ENCODE assay signal across 8 mouse cellular contexts in genomic region chr2:91194624-91195332, GRCm38 (mm10). TPM values are rescaled to one million over a fixed set of nuclear protein-coding genes. Genes with fewer than 3 reads are reported as not detected.
A peak's percentile ranks its signal among the peaks of the same experiment; 100 is the strongest.
DNase-seq lines count a peak whose midpoint lies in the region; ATAC-seq and TF ChIP-seq lines count a peak whose summit lies in the region.

No protein-coding gene starts in this region.

- TF ChIP-seq CTCF in left cerebral cortex, adult 2 months (IDR thresholded peaks at IDR 0.05): peak; percentile 63

- intact Hi-C loops in left cerebral cortex, adult 2 months (cut with DNase I): no loop called here

- H3K4me1 ChIP-seq in hindbrain, embryonic 12.5 days: peaks cover 10% of the 10 kb centered on the region
- peaks cover 12% of the 10 kb centered on the region for H3K4me1 ChIP-seq in limb, embryonic 15.5 days
- H3K4me1 ChIP-seq in midbrain, embryonic 15.5 days: no peaks in the 10 kb centered on the region; the same call in 1 of the 2 replicates

- peak overlapping the region; percentile 61 for H3K4me2 ChIP-seq in hindbrain, embryonic 12.5 days (replicated peaks)
- peak overlapping the region; percentile 77 for H3K4me2 ChIP-seq in limb, embryonic 15.5 days
- peak overlapping the region; percentile 48 for H3K4me2 ChIP-seq in midbrain, embryonic 15.5 days

- ATAC-seq in hindbrain, embryonic 12.5 days (ENCODE audit: low FRiP score): peak; percentile 83
- ATAC-seq in limb, embryonic 15.5 days (ENCODE audit: insufficient number of reproducible peaks, low FRiP score, low TSS enrichment, low read depth): peak; percentile 75; the same call in 1 of the 2 replicates
- ATAC-seq in midbrain, embryonic 15.5 days (replicated peaks): peak; percentile 84

- H3K4me3 ChIP-seq in left cerebral cortex, adult 2 months: peak overlapping the region; percentile 35
- H3K4me3 ChIP-seq in hindbrain, embryonic 12.5 days: peak overlapping the region; percentile 31
- peak overlapping the region; percentile 39 for H3K4me3 ChIP-seq in limb, embryonic 15.5 days
- H3K4me3 ChIP-seq in midbrain, embryonic 15.5 days: peak overlapping the region; percentile 19

- no peaks in the 10 kb centered on the region for H3K36me3 ChIP-seq in hindbrain, embryonic 12.5 days
- no peaks in the 10 kb centered on the region for H3K36me3 ChIP-seq in limb, embryonic 15.5 days
- H3K36me3 ChIP-seq in midbrain, embryonic 15.5 days (replicated peaks): no peaks in the 10 kb centered on the region

- H3K27ac ChIP-seq in left cerebral cortex, adult 2 months: peak overlapping the region; percentile 45
- H3K27ac ChIP-seq in hindbrain, embryonic 12.5 days: no peak overlapping the region
- no peak overlapping the region for H3K27ac ChIP-seq in limb, embryonic 15.5 days
- H3K27ac ChIP-seq in midbrain, embryonic 15.5 days: no peak overlapping the region

- no peaks in the 10 kb centered on the region for H3K9me3 ChIP-seq in hindbrain, embryonic 12.5 days (replicated peaks)
- no peaks in the 10 kb centered on the region for H3K9me3 ChIP-seq in limb, embryonic 15.5 days
- H3K9me3 ChIP-seq in midbrain, embryonic 15.5 days: no peaks in the 10 kb centered on the region

- peaks cover 4% of the 10 kb centered on the region; the same call in 1 of the 2 replicates for H3K27me3 ChIP-seq in hindbrain, embryonic 12.5 days
- H3K27me3 ChIP-seq in limb, embryonic 15.5 days: 0 out of 2 replicates have a peak, but pooled peaks cover 3% of the 10 kb centered on the region
- no peaks in the 10 kb centered on the region for H3K27me3 ChIP-seq in midbrain, embryonic 15.5 days (replicated peaks)

- peak overlapping the region; percentile 56 for H3K9ac ChIP-seq in hindbrain, embryonic 12.5 days
- peak overlapping the region; percentile 26; the same call in 1 of the 2 replicates for H3K9ac ChIP-seq in limb, embryonic 15.5 days
- peak overlapping the region; percentile 19; the same call in 1 of the 2 replicates for H3K9ac ChIP-seq in midbrain, embryonic 15.5 days

- WGBS in hindbrain, embryonic 12.5 days: under 1% methylated on average over 27 of the region's 27 CpGs
- under 1% methylated on average over 27 of the region's 27 CpGs for WGBS in limb, embryonic 15.5 days
- under 1% methylated on average over 27 of the region's 27 CpGs for WGBS in midbrain, embryonic 15.5 days

- peak in 1 of 2 experiments; percentile 38 for DNase-seq in left cerebral cortex, adult 2 months (ENCODE audit: extremely low spot score in 1 of 2, low spot score in 2 of 2)
- no peak for DNase-seq in left cerebral cortex, adult 8-10 months (ENCODE audit: low spot score in 2 of 2)
- DNase-seq in cerebellum, adult 8-10 months: peak; percentile 68
- DNase-seq in forelimb bud, embryonic 11.5 days (ENCODE audit: low read depth, low spot score): peak; percentile 63
- DNase-seq in testis, postnatal 10 days (ENCODE audit: low spot score): peak; percentile 78

RNA-seq across cellular contexts. Expression of gene Nr1h3, which starts 7.9 kb away (rescaled TPM):
- total RNA-seq in left cerebral cortex, adult 2 months (2021): 1 to 10 TPM; 3.4 to 7.1 TPM
- 1 to 10 TPM; 3.3 to 4.3 (median 3.4) TPM for total RNA-seq in left cerebral cortex, adult 8-10 months (2022)
- 1.5 and 2.0 TPM in 2 replicates for polyA plus RNA-seq in hindbrain, embryonic 12.5 days (2016; fragmentation: Nextera tagmentation; extraction: Ambion mirVana)
- polyA plus RNA-seq in limb, embryonic 15.5 days (2015; fragmentation: Nextera tagmentation; extraction: Ambion mirVana): 2.2 and 2.4 TPM in 2 replicates
- polyA plus RNA-seq in midbrain, embryonic 15.5 days (2015; fragmentation: Nextera tagmentation; extraction: Ambion mirVana): 2.7 and 3.0 TPM in 2 replicates

RNA-seq across cellular contexts. Expression of gene Acp2, which starts 7.9 kb away (rescaled TPM):
- 10 to 100 TPM; 42.4 to 44.5 TPM for total RNA-seq in left cerebral cortex, adult 2 months (2021)
- total RNA-seq in left cerebral cortex, adult 8-10 months (2022): 10 to 100 TPM; 47.5 to 53.2 (median 50.1) TPM
- polyA plus RNA-seq in hindbrain, embryonic 12.5 days (2016; fragmentation: Nextera tagmentation; extraction: Ambion mirVana): 39.2 and 41.0 TPM in 2 replicates
- polyA plus RNA-seq in limb, embryonic 15.5 days (2015; fragmentation: Nextera tagmentation; extraction: Ambion mirVana): 25.7 and 25.9 TPM in 2 replicates
- polyA plus RNA-seq in midbrain, embryonic 15.5 days (2015; fragmentation: Nextera tagmentation; extraction: Ambion mirVana): 37.2 and 43.6 TPM in 2 replicates

RNA-seq across cellular contexts. Expression of gene Madd, which starts 11.1 kb away (rescaled TPM):
- total RNA-seq in left cerebral cortex, adult 2 months (2021): 100 to 1,000 TPM; 236 to 254 TPM
- total RNA-seq in left cerebral cortex, adult 8-10 months (2022): 100 to 1,000 TPM; 200 to 219 (median 206) TPM
- polyA plus RNA-seq in hindbrain, embryonic 12.5 days (2016; fragmentation: Nextera tagmentation; extraction: Ambion mirVana): 39.9 and 45.2 TPM in 2 replicates
- polyA plus RNA-seq in limb, embryonic 15.5 days (2015; fragmentation: Nextera tagmentation; extraction: Ambion mirVana): 10.2 and 12.2 TPM in 2 replicates
- 65.4 and 69.3 TPM in 2 replicates for polyA plus RNA-seq in midbrain, embryonic 15.5 days (2015; fragmentation: Nextera tagmentation; extraction: Ambion mirVana)

RNA-seq across cellular contexts. Expression of gene Ddb2, which starts 42.0 kb away (rescaled TPM):
- total RNA-seq in left cerebral cortex, adult 2 months (2021): 10 to 100 TPM; 11.7 to 14.4 TPM
- total RNA-seq in left cerebral cortex, adult 8-10 months (2022): 10 to 100 TPM; 12.7 to 15.5 (median 13.2) TPM
- 10.6 and 13.4 TPM in 2 replicates for polyA plus RNA-seq in hindbrain, embryonic 12.5 days (2016; fragmentation: Nextera tagmentation; extraction: Ambion mirVana)
- polyA plus RNA-seq in limb, embryonic 15.5 days (2015; fragmentation: Nextera tagmentation; extraction: Ambion mirVana): 20.0 and 22.1 TPM in 2 replicates
- 18.1 and 18.8 TPM in 2 replicates for polyA plus RNA-seq in midbrain, embryonic 15.5 days (2015; fragmentation: Nextera tagmentation; extraction: Ambion mirVana)

Comparison
In these comparisons a context has a peak if more than half of its experiments do, and no peak if none do; other contexts are left out.
1. DNase-seq: peak in cerebellum, adult 8-10 months (single experiment), forelimb bud, embryonic 11.5 days (single experiment) and testis, postnatal 10 days (single experiment); none in left cerebral cortex, adult 8-10 months (0 of 2).
2. Peak in every context shown above with its lines, with median percentiles within 50 percentile points of each other: H3K4me3 ChIP-seq, ATAC-seq, H3K4me2 ChIP-seq and H3K9ac ChIP-seq.